Mouse (Mus musculus) kidney, postnatal 4 days (tissue): ENCODE measurements at regions not wholly inside any gene's neighbourhood (a gene's known extent, or its start where the extent isn't known, plus 50 kb on each side); places are given as distances from the start of the nearest gene placed in this dataset.

ENCODE experiments used
- DNase-seq, 2 experiments: peaks; one replicate each; pipeline ENCODE4 v3.0.0; 2021; ENCODE audit warnings: mixed read lengths in 2 of 2

DNA sequence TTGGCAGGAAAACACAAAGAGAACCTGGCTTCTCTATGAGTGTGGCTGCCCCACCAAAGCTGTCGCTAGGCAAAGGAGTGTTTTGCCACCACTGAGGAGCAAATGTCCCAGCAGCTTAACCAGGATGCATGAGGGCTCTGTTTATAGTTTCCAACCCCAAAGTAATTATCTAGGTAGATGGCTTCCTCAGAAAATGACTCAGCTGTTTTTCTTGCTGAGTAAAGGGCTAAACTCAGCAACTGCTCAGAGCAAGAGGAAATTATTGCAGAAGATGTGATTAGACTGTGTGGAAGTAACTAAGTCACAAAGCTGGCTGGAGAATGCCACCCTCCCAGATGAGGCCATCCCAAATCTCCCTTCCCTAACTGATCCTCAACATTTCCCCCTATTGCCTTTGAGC is 2211.2 kb upstream of the Gm7489 start:
- no peak for DNase-seq

DNA sequence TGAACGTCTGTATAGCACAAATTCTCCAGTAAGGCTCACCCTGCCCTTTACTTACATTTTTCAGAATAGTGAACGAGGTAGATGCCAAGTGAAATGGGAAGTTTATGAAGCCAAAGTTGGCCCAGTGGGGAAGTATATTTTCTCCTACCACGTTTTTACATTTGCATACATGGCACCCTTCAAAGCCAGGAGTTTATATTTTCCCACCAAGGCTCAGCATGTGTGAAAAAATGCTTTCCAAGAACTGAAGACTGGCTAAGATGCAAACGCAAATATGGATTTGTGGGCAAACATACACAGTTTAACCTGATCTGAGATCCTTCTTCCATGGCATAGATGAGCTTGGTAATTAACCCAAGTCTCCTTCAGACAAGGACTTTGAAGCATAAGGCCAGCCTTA is 2209.4 kb upstream of the Gm7489 start:
- no peak for DNase-seq

DNA sequence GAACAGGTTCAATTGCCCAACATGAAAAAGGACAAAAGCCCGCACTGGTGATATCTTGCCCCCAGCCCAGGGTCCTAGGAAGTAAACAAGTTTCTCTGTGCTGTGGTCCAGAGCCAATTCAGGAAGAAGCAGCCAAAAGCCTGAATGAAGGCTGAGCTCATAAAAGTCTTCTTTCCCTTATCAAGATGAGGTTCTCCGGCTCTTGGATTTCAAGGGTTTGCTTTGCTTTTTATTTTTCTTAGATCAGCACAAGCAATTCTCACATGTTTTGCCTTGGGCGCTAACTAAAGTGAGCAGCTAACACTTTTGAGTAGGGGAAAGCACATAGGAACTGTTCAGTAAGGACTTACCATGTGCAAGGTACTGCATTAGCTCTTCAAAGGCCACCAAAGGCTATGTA is 2208.0 kb upstream of the Gm7489 start:
- DNase-seq: no peak

DNA sequence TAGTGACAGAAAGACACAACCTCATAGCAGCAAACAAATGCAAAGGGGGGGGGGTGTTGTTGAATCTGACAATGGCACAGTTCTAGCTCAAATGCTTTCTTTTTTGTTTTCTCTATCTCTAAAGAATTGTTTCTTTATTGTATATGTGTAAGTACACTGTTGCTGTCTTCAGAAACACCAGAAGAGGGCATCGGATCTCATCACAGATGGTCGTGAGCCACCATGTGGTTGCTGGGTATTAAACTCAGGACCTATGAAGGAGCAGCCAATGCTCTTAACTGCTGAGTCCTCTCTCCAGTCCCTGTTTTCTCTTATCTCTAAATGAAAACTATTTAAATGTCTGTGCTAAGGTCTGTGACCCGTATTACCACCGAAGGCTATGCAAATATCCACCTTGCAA is 2207.4 kb upstream of the Gm7489 start:
- no peak for DNase-seq

DNA sequence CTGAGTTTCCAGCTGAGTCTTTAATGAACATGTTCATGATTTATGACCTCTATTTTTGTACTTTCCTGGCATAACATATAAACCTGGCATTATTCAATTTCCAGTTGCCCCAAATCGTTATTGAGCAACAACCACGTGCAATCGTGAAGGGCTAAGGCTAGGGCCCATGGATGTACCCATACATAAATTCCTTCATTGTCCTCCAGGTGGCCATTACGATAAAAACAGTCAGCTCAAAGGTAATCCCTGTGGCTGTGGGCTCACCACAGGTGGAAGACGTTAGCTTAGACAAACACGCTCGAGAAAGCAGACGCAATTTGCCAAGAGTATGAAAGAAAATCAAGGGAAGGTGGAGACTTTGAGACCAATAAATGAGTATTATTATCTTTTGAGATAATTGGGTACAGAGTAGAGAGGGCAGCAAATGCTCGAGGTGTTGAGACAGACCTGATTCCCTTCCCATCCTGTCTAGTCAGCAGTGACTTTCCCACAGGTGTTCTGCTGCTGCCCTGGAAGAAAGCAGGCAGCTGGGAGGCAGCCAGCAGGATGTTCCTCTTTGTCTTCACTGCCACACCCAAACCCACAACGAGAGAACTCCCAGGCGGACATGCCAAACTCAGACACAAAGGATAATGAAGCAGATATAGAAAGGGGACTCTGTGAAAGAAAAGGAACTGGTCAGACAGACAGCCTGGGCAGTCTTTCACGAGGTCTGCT is 2205.4 kb upstream of the Gm7489 start:
- no peak for DNase-seq

DNA sequence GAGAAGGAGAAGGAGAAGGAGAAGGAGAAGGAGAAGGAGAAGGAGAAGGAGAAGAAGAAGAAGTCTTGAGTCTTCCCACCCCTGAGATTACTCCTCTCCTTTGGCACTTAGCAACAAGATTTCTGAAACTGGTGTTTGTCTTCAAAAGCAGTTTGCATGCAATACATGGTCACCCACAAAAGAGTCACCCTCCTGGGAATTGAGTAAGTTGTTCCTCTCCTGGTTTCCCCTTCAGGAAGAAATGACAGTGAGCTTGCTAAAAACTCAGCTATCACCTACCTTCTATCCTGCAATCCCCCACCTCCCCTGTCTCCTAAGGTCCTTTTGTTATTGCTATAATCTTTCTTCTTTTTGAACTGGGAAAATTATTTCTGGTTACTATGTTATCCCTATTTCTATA is 2204.2 kb upstream of the Gm7489 start:
- no peak for DNase-seq

DNA sequence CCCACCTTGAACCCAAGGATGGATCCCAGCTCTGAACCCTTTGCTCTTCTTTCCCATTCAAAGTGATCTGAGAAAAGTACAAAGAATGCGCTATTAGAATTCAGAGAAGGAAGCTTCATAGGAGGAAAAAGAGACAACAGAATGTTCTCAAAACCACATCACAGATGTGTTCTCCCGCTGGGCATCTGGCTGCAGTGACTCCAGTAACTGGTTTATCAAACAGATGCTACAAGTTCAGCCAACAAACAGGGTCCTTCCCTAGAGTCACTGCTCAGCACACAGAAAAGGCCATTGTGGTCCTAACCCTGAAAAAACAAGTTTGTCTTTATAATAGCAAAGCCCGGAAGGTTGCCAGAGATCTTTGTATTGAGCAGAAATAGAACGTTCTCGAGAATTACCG is 2203.5 kb upstream of the Gm7489 start:
- DNase-seq: no peak

DNA sequence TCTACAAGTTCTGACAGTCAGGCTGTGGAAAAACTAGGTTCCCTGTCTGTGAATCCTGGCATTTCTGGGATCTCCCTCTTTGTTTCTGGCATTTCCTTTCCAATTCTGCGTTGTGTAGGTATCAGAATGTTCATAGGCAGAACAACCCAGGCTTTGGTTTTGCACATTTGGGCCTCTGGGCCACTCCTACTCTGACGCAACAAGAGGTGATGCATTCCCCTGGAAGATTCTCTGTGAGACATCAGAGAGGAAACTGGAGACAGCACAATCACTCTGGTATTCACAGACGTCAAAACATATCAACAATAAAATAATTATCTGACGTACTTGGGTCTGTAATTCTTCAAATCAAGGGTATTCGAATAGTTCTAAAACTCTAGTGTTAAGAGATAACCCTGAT is 2202.4 kb upstream of the Gm7489 start:
- no peak for DNase-seq

DNA sequence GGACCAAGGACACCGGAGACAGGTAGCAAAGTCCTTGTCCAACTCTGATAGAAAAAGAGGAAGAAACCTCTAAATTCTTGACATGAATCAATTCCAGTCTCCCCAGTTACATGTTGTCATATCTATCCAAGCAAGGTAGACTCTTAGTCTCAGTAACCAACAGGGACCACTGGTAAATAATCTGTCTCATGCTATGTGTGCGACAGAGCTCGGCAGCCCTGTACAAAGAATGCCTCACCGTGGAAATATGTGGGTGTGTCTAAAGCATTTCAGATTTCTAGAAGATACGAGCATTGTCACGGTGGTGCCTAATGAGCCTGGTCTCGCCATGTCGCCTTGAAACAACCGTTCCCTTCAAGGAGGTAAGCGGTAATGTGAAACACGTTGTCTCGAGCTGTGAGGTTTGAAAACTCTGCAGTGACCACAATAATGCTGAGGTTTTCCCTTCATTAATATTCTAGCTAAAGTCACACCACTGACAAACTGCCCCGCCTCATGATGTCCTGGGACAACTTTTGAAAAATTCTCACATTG is 2197.6 kb upstream of the Gm7489 start:
- DNase-seq: no peak

DNA sequence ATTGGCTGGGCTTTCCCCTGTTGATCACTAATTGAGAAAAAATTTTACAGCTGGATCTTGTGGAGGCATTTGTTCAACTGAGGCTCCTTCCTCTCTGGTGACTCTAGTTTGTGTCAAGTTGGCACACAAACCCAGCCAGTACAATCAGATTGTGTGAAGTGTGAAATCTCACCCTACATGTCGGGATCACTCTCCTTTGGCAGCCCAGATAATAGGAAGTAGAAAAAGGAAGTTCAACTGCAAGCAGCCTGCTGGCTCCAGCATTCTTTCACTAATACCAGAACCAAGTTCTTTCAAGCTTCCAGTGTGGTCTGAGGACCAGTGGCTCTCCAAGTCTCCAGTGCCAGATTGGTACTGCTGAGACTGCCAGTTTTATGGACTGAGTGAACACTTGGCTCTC is 2195.2 kb upstream of the Gm7489 start:
- DNase-seq: no peak

DNA sequence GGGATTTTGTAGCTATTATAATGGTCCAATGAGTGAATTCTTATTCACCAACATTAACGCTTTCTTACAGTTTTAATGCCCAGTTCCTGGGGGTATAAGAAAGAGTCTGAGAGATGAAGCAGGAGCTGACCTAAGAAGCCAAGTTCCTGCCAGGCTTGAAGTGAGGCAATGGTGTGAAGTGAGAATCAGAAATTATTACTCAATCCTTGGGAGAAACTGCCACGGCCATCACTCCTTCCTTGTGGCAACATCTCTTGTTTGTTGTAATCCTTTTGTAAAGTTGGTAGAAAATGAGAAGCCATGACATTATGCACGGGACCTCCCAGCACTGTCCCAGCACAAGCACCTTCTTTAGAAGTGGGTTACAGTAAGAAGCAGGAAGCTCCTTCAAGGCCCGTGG is 2192.0 kb upstream of the Gm7489 start:
- DNase-seq: no peak

DNA sequence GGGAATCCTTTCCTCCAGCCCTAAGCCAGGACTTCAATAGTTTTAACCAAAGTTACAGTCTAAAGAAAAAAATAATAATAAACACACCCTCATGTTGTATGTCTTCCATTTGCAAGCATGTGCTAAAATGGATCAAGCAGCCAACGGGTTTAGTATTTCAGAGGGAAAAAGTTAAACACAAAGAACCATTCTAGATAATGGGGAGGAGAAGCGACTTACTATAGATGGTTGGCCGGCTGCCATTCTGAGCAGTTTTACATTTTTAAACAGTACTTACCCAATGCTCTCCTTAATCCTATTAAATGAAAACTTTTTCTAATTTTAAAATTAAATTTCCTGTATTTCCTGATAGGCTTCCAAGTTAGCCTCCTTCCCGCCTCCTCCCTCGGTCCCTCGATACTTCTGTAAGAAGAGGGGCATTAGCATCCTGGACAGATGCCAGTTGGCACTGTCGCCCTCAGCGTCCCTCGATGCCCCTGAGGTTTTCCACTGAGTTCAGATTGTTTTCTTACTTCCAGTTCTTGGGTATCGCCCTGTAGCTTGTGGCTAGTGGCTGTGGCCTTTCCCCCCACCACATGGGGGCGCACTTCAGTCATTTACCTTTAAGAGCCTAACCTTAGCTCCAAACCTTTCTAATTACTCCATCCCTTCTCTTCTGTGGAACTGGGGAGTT is 2188.2 kb upstream of the Gm7489 start:
- peak; percentile 48 to 50 for DNase-seq

DNA sequence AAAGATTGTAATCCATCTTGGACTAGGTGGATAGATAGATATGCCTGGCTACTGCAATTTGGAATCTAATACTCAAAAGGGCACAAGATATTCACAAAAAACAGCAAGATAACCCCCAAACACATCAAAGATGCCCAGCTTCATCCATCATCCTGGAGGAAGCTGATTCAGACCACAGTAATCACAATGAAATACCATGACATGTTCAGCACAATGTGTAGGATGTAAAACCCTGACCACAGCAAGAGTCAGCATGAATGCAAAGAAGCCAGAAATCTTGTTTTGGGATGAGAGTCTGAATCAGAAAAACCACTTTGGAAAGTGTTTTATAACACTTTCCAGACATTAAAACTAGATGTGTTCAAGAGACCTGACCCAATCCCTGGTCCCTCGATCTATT is 2180.5 kb upstream of the Gm7489 start:
- DNase-seq: no peak

DNA sequence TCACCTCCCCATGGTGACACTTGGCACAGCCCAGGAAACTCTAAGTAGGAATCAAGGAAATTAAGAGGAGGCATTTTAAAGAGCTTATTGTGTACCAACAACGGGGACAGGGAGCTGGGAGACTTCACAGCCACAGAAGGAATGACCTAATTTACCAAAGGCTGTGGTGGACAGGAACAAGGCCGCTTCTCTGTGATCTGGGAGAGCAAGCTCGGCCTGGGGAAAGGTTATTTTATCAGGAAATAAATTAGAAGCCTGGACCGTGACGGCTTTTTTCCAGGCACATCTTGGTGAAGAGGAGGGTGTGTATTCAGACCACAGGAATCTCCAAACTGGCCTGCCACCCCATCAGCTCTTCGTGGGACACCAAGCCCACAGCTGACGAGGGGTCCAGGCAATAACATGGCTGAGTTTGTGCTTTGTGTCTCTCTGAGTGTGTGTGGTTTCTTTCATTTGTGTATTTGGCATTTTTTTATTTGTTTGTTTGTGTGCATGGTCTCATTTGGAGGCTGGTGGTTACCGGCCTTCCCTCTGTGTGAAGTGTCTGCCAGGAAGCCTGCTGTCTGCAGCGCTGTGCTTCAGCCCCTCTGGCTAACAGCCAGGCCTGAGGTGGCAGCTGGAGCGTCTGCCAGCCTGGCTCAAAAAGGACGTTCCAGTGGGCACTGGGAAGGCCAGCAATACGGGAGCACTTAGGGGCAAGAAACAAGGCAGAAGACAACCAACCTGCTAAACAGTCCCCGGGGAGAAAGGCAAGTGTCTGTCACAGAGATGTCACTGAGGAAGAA is 2174.6 kb upstream of the Gm7489 start:
- peak; percentile 40 to 59 for DNase-seq

DNA sequence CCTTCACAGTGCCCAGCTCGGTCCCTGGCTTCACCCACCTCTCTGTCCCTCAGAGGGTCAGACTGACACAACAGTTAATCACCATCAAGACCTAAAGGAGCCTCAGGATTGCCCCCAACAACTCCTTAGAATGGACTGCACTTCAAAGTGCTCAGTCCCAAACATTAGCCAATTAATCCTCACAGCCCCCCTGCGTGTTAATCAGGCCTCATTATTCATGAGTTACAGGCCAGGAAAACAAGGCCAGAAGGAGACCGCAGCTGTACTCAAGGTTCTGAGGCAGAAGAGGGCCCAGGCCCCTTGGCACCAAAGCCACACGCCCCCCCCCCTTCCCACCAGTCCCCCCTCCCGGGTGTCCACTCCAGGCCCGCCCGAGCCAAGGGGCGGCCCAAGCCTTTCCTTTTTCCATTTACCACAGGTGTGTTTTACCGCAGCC is 2163.8 kb upstream of the Gm7489 start:
- DNase-seq: no peak

DNA sequence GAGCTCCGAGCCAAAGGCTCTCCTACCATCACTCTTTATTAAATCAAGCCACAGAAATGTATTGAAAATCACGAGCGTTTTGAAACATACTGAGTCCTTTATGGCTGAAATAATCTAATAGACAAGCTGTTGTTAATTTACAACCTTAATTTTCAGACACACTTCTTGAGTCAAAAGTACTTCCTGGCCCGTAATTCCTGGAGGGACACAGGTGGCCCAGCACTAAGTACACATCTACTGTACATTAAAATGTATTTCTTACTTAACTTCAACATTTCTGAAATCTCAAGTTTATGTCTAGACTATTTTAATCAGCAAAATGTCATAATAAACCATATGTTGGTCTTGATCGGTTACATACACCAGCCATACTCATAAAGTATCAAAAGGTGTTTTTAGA is 2163.3 kb upstream of the Gm7489 start:
- DNase-seq: no peak

DNA sequence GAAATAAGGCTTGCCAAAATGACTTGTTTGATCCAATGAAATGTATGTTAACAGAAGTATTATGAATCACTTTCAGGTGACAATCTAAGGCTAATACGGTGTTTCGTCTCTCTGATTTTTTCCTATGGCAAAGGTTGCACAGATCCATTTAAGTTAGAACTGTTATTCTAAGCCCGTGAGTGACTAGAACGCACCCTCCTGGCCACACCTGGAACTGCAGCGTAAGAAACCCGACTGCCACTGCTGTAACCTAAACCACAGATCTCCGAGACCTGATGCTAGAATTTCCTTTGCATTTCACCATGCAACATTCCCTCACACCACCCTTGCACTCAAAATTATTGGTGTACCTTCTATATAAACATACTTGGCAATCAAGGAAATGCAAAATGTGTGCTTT is 2160.6 kb upstream of the Gm7489 start:
- peak in 1 of 2 experiments; percentile 6 for DNase-seq

DNA sequence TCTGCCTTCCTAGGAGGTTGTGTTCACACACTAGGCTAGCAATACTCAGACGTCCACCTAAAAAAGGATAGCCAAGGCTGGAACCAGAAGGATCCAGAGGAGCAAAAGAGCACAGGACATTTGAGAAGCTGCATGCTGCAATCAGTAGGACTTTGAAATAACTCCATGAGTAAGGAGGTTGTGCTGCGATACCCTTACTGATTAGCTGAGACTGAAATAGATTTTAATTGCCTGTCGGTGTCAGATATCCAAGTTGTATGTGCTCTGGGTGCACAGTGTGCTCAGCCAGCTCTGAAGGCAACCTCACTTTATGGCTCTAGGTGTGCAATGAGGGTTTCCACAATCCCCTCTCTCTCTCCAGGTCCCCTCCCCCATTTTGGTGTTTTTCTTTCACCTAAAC is 2159.2 kb upstream of the Gm7489 start:
- DNase-seq: no peak

DNA sequence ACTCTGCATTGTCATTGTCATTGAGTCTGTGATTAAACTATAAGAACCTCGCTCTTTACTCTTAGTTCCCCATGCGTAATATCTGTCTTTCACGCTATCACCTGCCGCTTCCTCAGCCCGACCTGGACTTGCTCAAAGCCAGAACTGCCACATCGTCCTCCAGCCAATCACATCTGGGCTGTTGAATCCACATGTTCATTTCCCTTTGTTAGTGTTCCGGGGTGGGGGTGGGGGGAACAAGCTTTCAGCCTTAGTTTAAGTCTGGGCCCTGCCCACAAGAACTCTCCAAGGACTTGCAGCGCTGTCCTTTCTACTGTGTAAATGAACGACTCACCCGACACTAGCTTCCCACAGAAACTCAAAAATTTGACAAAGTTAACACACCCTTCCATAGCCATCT is 2154.6 kb upstream of the Gm7489 start:
- DNase-seq: no peak

DNA sequence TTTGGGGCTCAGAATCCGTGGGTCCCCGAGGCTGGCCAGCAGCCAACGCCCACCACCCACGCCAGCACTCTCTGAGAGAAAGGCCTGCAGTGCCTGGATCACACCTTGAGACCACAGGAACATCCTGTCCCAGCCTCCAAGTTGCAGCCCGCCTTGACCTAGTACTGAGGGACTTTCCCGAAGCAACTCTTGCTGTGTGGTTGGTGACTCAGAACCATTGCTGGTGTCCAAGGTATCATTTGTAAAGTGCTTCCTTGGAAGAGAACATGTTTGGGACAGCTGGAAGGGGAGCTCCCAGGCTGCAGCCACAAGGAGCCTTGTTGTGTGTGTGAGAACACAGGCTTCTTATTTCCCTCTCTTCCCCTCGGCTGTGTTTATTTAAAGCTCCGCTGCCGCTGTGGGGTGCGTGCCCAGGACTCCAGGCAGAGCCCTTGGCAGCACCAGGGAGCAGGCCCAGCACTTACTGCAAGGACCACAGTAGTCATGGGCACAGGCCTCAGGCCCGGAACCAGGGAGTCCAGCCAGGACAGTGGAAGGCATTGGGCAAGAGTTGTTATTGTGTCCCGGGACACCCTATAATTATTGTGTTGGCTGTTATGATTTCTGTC is 2153.8 kb upstream of the Gm7489 start:
- no peak for DNase-seq

DNA sequence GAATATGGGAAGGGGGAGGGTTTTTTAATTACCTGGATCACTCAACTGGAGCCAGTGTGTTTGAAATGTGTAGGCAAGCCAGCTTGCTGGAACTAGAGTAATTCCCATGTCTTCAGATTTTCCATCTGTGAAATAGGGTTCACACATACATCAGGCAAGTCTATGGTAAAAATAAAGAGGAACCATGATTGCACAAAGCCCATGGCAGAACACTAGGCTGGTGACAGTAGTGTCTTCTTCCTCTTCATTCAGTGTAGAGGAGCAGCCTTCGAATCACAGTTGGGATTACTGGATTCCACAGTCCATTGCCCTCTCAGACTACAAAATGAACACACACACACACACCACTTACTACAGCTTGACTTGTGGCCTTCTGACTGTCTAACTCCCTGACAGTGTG is 2150.5 kb upstream of the Gm7489 start:
- no peak for DNase-seq
